Mouse (Mus musculus): ENCODE data around the gene Ly6g6c.

- TF ChIP-seq CTCF (IDR thresholded peaks at IDR 0.05; ENCODE audit: control insufficient read depth, insufficient read depth, insufficient replicate concordance, low read depth, low read length) (no peak), POLR2A (IDR thresholded peaks at IDR 0.05; ENCODE audit: control insufficient read depth, low read depth, low read length) (peak; percentile 29; the same call in 1 of the 2 replicates)
Measured at GRCm38 (mm10) chr17:35049561-35050016, 15.6 kb upstream of the Ly6g6c start, which contains the start of gene Clic1.
